Mouse (Mus musculus): ENCODE data around the gene Tenm1.
A peak's percentile ranks its signal among the peaks of the same experiment; 100 is the strongest.

The Tenm1 gene

GRCm38 (mm10) chrX:42781566-42781965 lies 647.4 kb downstream of the Tenm1 start:
- no peak for DNase-seq (ENCODE audit: low spot score in 2 of 2)

GRCm38 (mm10) chrX:42718078-42718785 lies 710.7 kb downstream of the Tenm1 start:
- DNase-seq (ENCODE audit: low spot score in 2 of 2), result no peak

GRCm38 (mm10) chrX:42700291-42700690 lies 728.6 kb downstream of the Tenm1 start:
- DNase-seq (ENCODE audit: low spot score in 2 of 2), result no peak

- DNase-seq (ENCODE audit: low spot score in 2 of 2), result no peak
Observed at GRCm38 (mm10) chrX:42647131-42647530, 781.8 kb downstream of the Tenm1 start.

- no peak for DNase-seq (ENCODE audit: low spot score in 2 of 2)
Observed at GRCm38 (mm10) chrX:42580521-42580920, 848.4 kb downstream of the Tenm1 start.

- DNase-seq (ENCODE audit: low spot score in 2 of 2), result no peak
Observed at GRCm38 (mm10) chrX:42558683-42559082, 870.2 kb downstream of the Tenm1 start.

GRCm38 (mm10) chrX:42557284-42557683 lies 871.6 kb downstream of the Tenm1 start:
- peak; percentile 38 to 61 for DNase-seq (ENCODE audit: low spot score in 2 of 2)

GRCm38 (mm10) chrX:42548513-42548912 lies 880.4 kb downstream of the Tenm1 start:
- peak in 1 of 2 experiments; percentile 28 for DNase-seq (ENCODE audit: low spot score in 2 of 2)

GRCm38 (mm10) chrX:42545076-42545475 lies 883.9 kb downstream of the Tenm1 start:
- DNase-seq (ENCODE audit: low spot score in 2 of 2), result no peak

- DNase-seq (ENCODE audit: low spot score in 2 of 2), result peak; percentile 59 to 82
Observed at GRCm38 (mm10) chrX:42540756-42541053, 888.2 kb downstream of the Tenm1 start.

GRCm38 (mm10) chrX:42540030-42540755 lies 888.7 kb downstream of the Tenm1 start:
- peak in 1 of 2 experiments; percentile 5 for DNase-seq (ENCODE audit: low spot score in 2 of 2)

- DNase-seq (ENCODE audit: low spot score in 2 of 2), result no peak
Observed at GRCm38 (mm10) chrX:42530703-42531102, 898.2 kb downstream of the Tenm1 start.

GRCm38 (mm10) chrX:42522868-42523267 lies 906.1 kb downstream of the Tenm1 start:
- DNase-seq (ENCODE audit: low spot score in 2 of 2), result no peak

- peak; percentile 32 to 50 for DNase-seq (ENCODE audit: low spot score in 2 of 2)
Observed at GRCm38 (mm10) chrX:42512567-42512966, 916.4 kb downstream of the Tenm1 start.

- DNase-seq (ENCODE audit: low spot score in 2 of 2), result no peak
Observed at GRCm38 (mm10) chrX:42511105-42511504, 917.8 kb downstream of the Tenm1 start.

- DNase-seq (ENCODE audit: low spot score in 2 of 2), result peak; percentile 71 to 77
Observed at GRCm38 (mm10) chrX:42502291-42503043, 926.5 kb downstream of the Tenm1 start, which contains the start of gene Sh2d1a. Gene Sh2d1a, plus strand, starts transcription at chrX:42502453.

GRCm38 (mm10) chrX:42500538-42500937 lies 928.4 kb downstream of the Tenm1 start:
- peak in 1 of 2 experiments; percentile 9 for DNase-seq (ENCODE audit: low spot score in 2 of 2)

- no peak for DNase-seq (ENCODE audit: low spot score in 2 of 2)
Observed at GRCm38 (mm10) chrX:42490336-42490735, 938.6 kb downstream of the Tenm1 start.

- no peak for DNase-seq (ENCODE audit: low spot score in 2 of 2)
Observed at GRCm38 (mm10) chrX:42489446-42489845, 939.5 kb downstream of the Tenm1 start, which contains the start of gene Tex13c2. Gene Tex13c2, plus strand, starts transcription at chrX:42489691.
